Mouse (Mus musculus): ENCODE measurements at regions not wholly inside any gene's neighbourhood (a gene's known extent, or its start where the extent isn't known, plus 50 kb on each side); places are given as distances from the start of the nearest gene placed in this dataset.

DNA sequence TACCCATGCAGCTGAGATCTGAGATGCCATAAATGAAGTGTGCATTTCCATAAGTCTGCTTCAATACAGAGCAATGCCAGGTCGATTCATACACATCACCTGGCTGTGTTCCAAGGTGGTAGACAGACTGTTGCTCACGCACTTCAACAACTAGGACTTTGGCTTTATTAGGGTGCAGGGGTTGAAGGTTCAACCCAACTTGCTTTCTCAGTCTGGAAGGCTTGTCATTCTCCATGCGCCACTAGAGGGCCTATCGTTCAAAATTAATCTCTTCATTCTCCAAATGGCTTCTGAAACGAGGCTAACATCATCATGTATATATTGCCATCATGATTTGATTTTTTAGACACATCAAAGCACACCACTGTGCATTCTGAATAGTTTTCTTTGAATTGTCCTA, 127.0 kb upstream of the Tmem164 start:
- no peaks in the 10 kb centered on the region for H3K36me3 ChIP-seq (replicated peaks; ENCODE audit: control insufficient read depth, insufficient read depth, low read depth, low read length)
- H3K4me1 ChIP-seq (ENCODE audit: control insufficient read depth, insufficient read depth, low read length): no peaks in the 10 kb centered on the region
- H3K27me3 ChIP-seq (ENCODE audit: control insufficient read depth, insufficient read depth, low read length): no peaks in the 10 kb centered on the region
- H3K4me3 ChIP-seq (ENCODE audit: low read depth, low read length): no peak overlapping the region
- 26% methylated on average over 5 of the region's 5 CpGs for WGBS
- ATAC-seq (replicated peaks; ENCODE audit: insufficient number of reproducible peaks, low FRiP score, low TSS enrichment, low read depth): no peak
- H3K9ac ChIP-seq (replicated peaks; ENCODE audit: low read length): no peak overlapping the region
- H3K4me2 ChIP-seq (ENCODE audit: low read depth, low read length): no peak overlapping the region
- H3K9me3 ChIP-seq (replicated peaks; ENCODE audit: control insufficient read depth, low read length): no peaks in the 10 kb centered on the region
- DNase-seq (ENCODE audit: low spot score): peak; percentile 53
- no peak overlapping the region for H3K27ac ChIP-seq (replicated peaks; ENCODE audit: low read depth, low read length)

DNA sequence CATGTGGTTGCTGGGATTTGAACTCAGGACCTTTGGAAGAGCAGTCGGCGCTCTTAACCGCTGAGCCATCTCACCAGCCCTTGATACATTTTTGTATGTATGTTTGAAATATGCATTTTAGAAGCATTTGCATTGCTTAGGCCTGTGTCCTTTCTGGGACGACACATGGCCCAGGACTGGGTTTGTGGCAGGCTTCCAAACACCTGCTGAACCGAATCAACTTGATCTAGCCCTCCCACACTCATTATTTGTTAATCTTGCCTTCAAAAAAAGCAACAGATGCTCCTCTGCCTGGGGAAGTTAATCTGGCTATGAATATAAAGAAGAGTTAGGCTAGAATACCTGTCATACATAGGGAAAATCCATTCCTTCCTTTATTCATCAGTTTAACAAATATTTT, 123.7 kb upstream of the Tmem164 start:
- Histone ChIP-seq H3K27me3 (ENCODE audit: control insufficient read depth, insufficient read depth, low read length) (no peaks in the 10 kb centered on the region), H3K36me3 (replicated peaks; ENCODE audit: control insufficient read depth, insufficient read depth, low read depth, low read length) (no peaks in the 10 kb centered on the region), H3K4me1 (ENCODE audit: control insufficient read depth, insufficient read depth, low read length) (no peaks in the 10 kb centered on the region), H3K9me3 (replicated peaks; ENCODE audit: control insufficient read depth, low read length) (no peaks in the 10 kb centered on the region), H3K4me3 (ENCODE audit: low read depth, low read length) (no peak overlapping the region), H3K27ac (replicated peaks; ENCODE audit: low read depth, low read length) (no peak overlapping the region), H3K4me2 (ENCODE audit: low read depth, low read length) (no peak overlapping the region), H3K9ac (replicated peaks; ENCODE audit: low read length) (no peak overlapping the region)
- DNase-seq (ENCODE audit: low spot score) (no peak), ATAC-seq (replicated peaks; ENCODE audit: insufficient number of reproducible peaks, low FRiP score, low TSS enrichment, low read depth) (no peak)
- 88% methylated on average over 5 of the region's 5 CpGs for WGBS

DNA sequence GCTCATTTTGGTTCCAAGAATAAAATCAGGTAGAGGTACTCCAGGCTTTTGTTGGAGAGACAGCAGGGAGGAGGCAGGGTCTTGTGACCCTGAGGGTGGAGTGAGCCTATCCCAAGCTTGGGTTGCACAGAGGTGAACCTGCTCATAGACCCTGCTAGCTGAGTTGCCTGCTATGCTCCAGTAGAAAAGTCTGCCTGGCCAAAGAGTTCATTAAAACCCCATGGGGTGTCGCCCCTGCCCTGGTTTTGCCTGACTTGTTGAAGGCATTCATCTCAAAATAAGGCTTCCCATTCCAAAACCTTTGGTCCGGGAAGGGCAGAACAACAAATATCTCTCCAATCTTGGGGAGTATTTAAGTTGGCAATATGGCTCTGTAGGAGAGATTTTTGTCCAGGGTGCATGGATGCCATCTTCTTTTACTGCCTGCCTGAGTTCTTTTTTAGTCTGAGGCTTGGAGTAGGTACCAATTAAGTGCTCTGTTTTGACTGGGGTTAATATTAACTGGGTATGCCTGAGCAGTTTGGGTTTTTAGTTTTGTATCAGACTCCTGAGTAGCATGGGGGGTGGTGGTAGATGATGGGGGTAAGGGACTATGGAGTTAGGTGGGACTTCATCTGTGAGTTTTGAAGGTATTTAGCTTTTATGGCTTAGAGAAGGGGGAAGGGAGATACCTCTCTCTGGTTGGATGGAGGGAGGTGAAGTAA, 120.8 kb upstream of the Tmem164 start:
- H3K4me2 ChIP-seq (ENCODE audit: low read depth, low read length): no peak overlapping the region
- no peak for ATAC-seq (replicated peaks; ENCODE audit: insufficient number of reproducible peaks, low FRiP score, low TSS enrichment, low read depth)
- H3K9ac ChIP-seq (replicated peaks; ENCODE audit: low read length): no peak overlapping the region
- H3K4me1 ChIP-seq (ENCODE audit: control insufficient read depth, insufficient read depth, low read length): no peaks in the 10 kb centered on the region
- no peaks in the 10 kb centered on the region for H3K9me3 ChIP-seq (replicated peaks; ENCODE audit: control insufficient read depth, low read length)
- H3K36me3 ChIP-seq (replicated peaks; ENCODE audit: control insufficient read depth, insufficient read depth, low read depth, low read length): no peaks in the 10 kb centered on the region
- DNase-seq (ENCODE audit: low spot score): no peak
- no peak overlapping the region for H3K27ac ChIP-seq (replicated peaks; ENCODE audit: low read depth, low read length)
- 76% methylated on average over 2 of the region's 2 CpGs for WGBS
- H3K4me3 ChIP-seq (ENCODE audit: low read depth, low read length): no peak overlapping the region
- H3K27me3 ChIP-seq (ENCODE audit: control insufficient read depth, insufficient read depth, low read length): no peaks in the 10 kb centered on the region

DNA sequence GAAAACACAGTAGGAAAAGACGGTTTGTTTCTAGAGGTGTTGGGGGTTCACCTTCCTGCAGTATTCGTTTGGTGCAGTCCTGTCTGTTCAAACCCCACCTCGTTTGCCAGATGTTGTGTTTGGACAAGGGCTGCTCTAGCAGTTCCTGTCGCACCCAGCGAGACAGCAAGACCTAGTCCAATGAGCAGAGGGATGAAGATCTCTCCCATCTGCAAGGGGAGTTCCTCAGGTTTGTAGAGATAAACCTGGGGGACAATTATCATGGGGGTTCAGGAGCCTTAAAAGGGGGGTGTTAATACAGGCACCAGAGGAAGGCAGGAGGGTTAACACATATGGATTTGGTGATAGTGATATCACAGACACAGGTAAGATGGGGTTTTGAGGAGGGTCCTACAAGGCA, 119.4 kb upstream of the Tmem164 start:
- ATAC-seq (replicated peaks; ENCODE audit: insufficient number of reproducible peaks, low FRiP score, low TSS enrichment, low read depth) (no peak), DNase-seq (ENCODE audit: low spot score) (no peak)
- 82% methylated on average over 5 of the region's 5 CpGs for WGBS
- Histone ChIP-seq H3K36me3 (replicated peaks; ENCODE audit: control insufficient read depth, insufficient read depth, low read depth, low read length) (no peaks in the 10 kb centered on the region), H3K4me3 (ENCODE audit: low read depth, low read length) (no peak overlapping the region), H3K27me3 (ENCODE audit: control insufficient read depth, insufficient read depth, low read length) (no peaks in the 10 kb centered on the region), H3K9me3 (replicated peaks; ENCODE audit: control insufficient read depth, low read length) (no peaks in the 10 kb centered on the region), H3K9ac (replicated peaks; ENCODE audit: low read length) (no peak overlapping the region), H3K27ac (replicated peaks; ENCODE audit: low read depth, low read length) (no peak overlapping the region), H3K4me2 (ENCODE audit: low read depth, low read length) (no peak overlapping the region), H3K4me1 (ENCODE audit: control insufficient read depth, insufficient read depth, low read length) (no peaks in the 10 kb centered on the region)

DNA sequence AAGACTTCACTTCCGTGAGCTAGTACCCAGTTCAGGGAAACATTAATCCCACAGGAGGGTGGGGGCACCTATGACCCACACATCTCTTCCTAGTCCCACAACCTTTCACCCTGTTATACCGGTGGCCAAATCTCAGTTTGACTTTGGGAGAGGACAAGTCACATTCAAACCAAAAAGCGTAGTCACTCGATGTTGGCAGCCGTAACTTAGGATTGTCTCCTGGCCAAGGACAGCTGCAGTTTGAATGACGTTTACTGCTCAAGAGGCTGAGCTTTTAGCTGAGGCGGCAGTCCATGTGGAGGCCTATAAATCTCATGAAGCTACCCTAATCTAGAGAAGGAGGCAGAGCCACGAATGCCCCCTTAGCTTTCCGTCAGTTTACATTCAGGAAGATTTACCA, 117.0 kb upstream of the Tmem164 start:
- WGBS: 90% methylated on average over 9 of the region's 9 CpGs
- H3K36me3 ChIP-seq (replicated peaks; ENCODE audit: control insufficient read depth, insufficient read depth, low read depth, low read length): no peaks in the 10 kb centered on the region
- H3K27ac ChIP-seq (replicated peaks; ENCODE audit: low read depth, low read length): no peak overlapping the region
- H3K4me3 ChIP-seq (ENCODE audit: low read depth, low read length): no peak overlapping the region
- no peak overlapping the region for H3K4me2 ChIP-seq (ENCODE audit: low read depth, low read length)
- H3K27me3 ChIP-seq (ENCODE audit: control insufficient read depth, insufficient read depth, low read length): no peaks in the 10 kb centered on the region
- H3K9me3 ChIP-seq (replicated peaks; ENCODE audit: control insufficient read depth, low read length): no peaks in the 10 kb centered on the region
- DNase-seq (ENCODE audit: low spot score) (no peak), ATAC-seq (replicated peaks; ENCODE audit: insufficient number of reproducible peaks, low FRiP score, low TSS enrichment, low read depth) (no peak)
- no peak overlapping the region for H3K9ac ChIP-seq (replicated peaks; ENCODE audit: low read length)
- H3K4me1 ChIP-seq (ENCODE audit: control insufficient read depth, insufficient read depth, low read length): no peaks in the 10 kb centered on the region

DNA sequence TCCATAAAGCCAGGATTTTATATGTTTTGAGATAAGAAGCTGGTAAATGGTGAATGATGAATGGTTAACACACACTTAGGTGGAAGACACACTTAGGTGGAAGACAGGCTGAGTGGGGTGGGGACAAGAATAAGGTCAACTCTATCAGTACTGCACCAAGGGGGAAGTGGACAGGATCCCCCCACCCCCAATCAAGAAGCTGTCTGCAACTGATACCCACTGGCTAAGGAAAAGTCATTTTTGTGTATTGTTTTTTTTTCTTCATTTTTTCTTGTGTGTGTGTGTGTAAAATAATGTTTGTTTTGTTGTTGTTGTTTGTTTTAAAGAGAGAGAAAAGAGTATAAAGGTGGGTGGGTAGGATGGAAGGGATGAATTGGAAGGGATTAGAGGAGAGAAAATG, 109.4 kb upstream of the Tmem164 start:
- DNase-seq (ENCODE audit: low spot score): no peak
- H3K9ac ChIP-seq (replicated peaks; ENCODE audit: low read length): no peak overlapping the region
- ATAC-seq (replicated peaks; ENCODE audit: insufficient number of reproducible peaks, low FRiP score, low TSS enrichment, low read depth): no peak
- H3K27me3 ChIP-seq (ENCODE audit: control insufficient read depth, insufficient read depth, low read length): no peaks in the 10 kb centered on the region
- no peaks in the 10 kb centered on the region for H3K4me1 ChIP-seq (ENCODE audit: control insufficient read depth, insufficient read depth, low read length)
- no peak overlapping the region for H3K4me3 ChIP-seq (ENCODE audit: low read depth, low read length)
- no peaks in the 10 kb centered on the region for H3K36me3 ChIP-seq (replicated peaks; ENCODE audit: control insufficient read depth, insufficient read depth, low read depth, low read length)
- H3K27ac ChIP-seq (replicated peaks; ENCODE audit: low read depth, low read length): no peak overlapping the region
- H3K9me3 ChIP-seq (replicated peaks; ENCODE audit: control insufficient read depth, low read length): no peaks in the 10 kb centered on the region
- H3K4me2 ChIP-seq (ENCODE audit: low read depth, low read length): no peak overlapping the region

DNA sequence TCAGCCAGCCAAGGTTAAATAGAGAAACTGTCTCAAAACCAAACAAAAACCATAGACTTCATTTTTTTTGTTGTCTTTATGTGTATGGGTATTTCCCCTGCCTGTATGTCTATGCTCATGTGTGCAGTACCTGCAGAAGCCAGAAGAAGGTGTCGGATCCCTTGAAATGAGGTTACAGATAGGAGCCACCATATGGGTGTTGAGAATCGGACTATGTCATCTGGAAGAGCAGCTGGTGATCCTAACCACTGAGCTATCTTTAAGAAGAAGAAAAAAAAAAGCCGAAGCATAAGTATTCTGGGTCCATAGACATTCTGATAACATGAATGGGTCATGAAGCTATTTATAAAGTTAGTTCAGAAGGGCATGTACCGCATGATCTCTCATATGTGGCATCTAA, 107.2 kb upstream of the Tmem164 start:
- ATAC-seq (replicated peaks; ENCODE audit: insufficient number of reproducible peaks, low FRiP score, low TSS enrichment, low read depth): no peak
- WGBS: 91% methylated on average over 4 of the region's 4 CpGs

DNA sequence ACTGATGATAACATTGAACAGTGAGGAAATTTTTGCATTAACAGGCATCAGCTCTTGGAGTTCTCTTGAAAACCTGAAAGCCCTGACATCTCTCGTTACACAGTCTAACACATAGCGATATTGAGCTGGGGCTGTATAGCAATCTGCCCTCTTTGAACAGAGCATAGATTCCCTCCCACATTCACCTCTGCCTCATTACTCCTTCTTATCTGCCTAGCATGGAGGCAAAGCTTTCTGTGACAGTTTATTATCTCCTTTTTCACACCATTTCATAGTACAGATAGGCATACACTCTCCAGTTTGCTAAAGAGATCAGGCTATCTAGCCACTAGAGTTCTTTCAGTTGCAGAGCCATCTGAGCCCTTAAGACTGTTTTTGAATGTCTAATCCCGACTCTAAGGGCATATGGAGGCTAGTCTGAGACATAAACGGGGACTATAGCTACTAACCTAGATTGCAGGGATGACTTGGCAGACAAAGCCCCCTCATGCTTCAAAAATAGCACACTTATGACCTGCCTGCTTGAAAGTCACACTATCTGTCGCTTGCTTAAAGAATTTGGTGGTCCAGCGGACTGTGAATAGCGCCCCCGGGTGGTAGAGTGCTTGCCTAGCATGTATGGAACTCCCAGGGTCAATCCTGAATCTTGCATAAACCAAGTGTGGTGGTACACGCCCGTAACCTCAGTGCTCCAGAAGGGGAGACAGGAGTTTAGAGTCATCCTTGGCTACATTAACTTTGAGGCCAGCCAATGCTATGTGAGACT, 106.1 kb upstream of the Tmem164 start:
- no peaks in the 10 kb centered on the region for H3K4me1 ChIP-seq (ENCODE audit: control insufficient read depth, insufficient read depth, low read length)
- H3K36me3 ChIP-seq (replicated peaks; ENCODE audit: control insufficient read depth, insufficient read depth, low read depth, low read length): no peaks in the 10 kb centered on the region
- H3K4me3 ChIP-seq (ENCODE audit: low read depth, low read length): no peak overlapping the region
- no peak overlapping the region for H3K4me2 ChIP-seq (ENCODE audit: low read depth, low read length)
- H3K27ac ChIP-seq (replicated peaks; ENCODE audit: low read depth, low read length): no peak overlapping the region
- 65% methylated on average over 10 of the region's 10 CpGs for WGBS
- H3K9me3 ChIP-seq (replicated peaks; ENCODE audit: control insufficient read depth, low read length): no peaks in the 10 kb centered on the region
- H3K27me3 ChIP-seq (ENCODE audit: control insufficient read depth, insufficient read depth, low read length): no peaks in the 10 kb centered on the region
- H3K9ac ChIP-seq (replicated peaks; ENCODE audit: low read length): no peak overlapping the region
- DNase-seq (ENCODE audit: low spot score) (no peak), ATAC-seq (replicated peaks; ENCODE audit: insufficient number of reproducible peaks, low FRiP score, low TSS enrichment, low read depth) (no peak)

More for the DNA sequence above, 107.2 kb upstream of the Tmem164 start:
- Histone ChIP-seq H3K27me3 (ENCODE audit: control insufficient read depth, insufficient read depth, low read length) (no peaks in the 10 kb centered on the region), H3K4me3 (ENCODE audit: low read depth, low read length) (no peak overlapping the region), H3K36me3 (replicated peaks; ENCODE audit: control insufficient read depth, insufficient read depth, low read depth, low read length) (no peaks in the 10 kb centered on the region), H3K9me3 (replicated peaks; ENCODE audit: control insufficient read depth, low read length) (no peaks in the 10 kb centered on the region), H3K4me1 (ENCODE audit: control insufficient read depth, insufficient read depth, low read length) (no peaks in the 10 kb centered on the region), H3K4me2 (ENCODE audit: low read depth, low read length) (no peak overlapping the region), H3K27ac (replicated peaks; ENCODE audit: low read depth, low read length) (no peak overlapping the region), H3K9ac (replicated peaks; ENCODE audit: low read length) (no peak overlapping the region)
- no peak for DNase-seq (ENCODE audit: low spot score)
